Mouse (Mus musculus) bone marrow, adult 2 months (tissue): ENCODE results near the gene Etv2. TPM values are rescaled to one million over a fixed set of nuclear protein-coding genes. Genes with fewer than 3 reads are reported as not detected.

ENCODE experiments used
- H3K27ac ChIP-seq: fragments of 200-500 bp; 2 replicates; pipeline ENCODE4 v1.5.1; 2012; ENCODE audit warnings: low read depth, mild to moderate bottlenecking, control low read depth, inconsistent platforms, low read length; ENCODE audit not compliant: control insufficient read depth, poor library complexity, insufficient read depth
- H3K4me1 ChIP-seq: fragments of 200-500 bp; 2 replicates; pipeline ENCODE4 v1.6.1; 2011; ENCODE audit warnings: low read length; ENCODE audit not compliant: control insufficient read depth, insufficient read depth
- H3K4me3 ChIP-seq: fragments of 200-500 bp; replicated peaks from 2 replicates; pipeline ENCODE3; 2011; ENCODE audit warnings: mild to moderate bottlenecking, low read depth, low read length, control low read depth; ENCODE audit not compliant: control insufficient read depth
- CTCF ChIP-seq: fragments of 200-500 bp; IDR thresholded peaks from 2 replicates; pipeline ENCODE4 v1.5.1; 2011; ENCODE audit warnings: low read length, control low read depth; ENCODE audit not compliant: control insufficient read depth, insufficient read depth
- POLR2A ChIP-seq: fragments of 200-500 bp; IDR thresholded peaks from 2 replicates; pipeline ENCODE4 v1.6.1; 2011; ENCODE audit warnings: low read depth, mild to moderate bottlenecking, control low read depth, low read length, borderline replicate concordance; ENCODE audit not compliant: control insufficient read depth
- WGBS: fragments of 180-500 bp; shearing (Covaris S2); methylation state at CpG from one replicate; pipeline ENCODE4 v1.1.7; 2018; 5-methylcytosine and 5-hydroxymethylcytosine counted together
- polyA plus RNA-seq: library from polyadenylated mRNA; stranded (reverse); fragments of >200 nt; gene quantifications from 2 replicates; pipeline ENCODE4 v1.2.4, GENCODE M21; 2011; ENCODE audit warnings: low replicate concordance; ENCODE audit not compliant: missing spikeins, insufficient read depth, insufficient read length

Gene Etv2
- polyA plus RNA-seq, 1 experiment, result not detected

GRCm38 (mm10) chr7:30649591-30650540, 14.2 kb upstream of the Etv2 start, which contains the start of gene Rbm42:
Gene Rbm42, minus strand, starts transcription at chr7:30650317.
- H3K4me3 ChIP-seq, result peak within 1 kb of the TSS; percentile 85
- no peaks in the 10 kb centered on the region for H3K4me1 ChIP-seq
- peak within 1 kb of the TSS; percentile 38 for H3K27ac ChIP-seq
- TF ChIP-seq POLR2A, result peak; percentile 79; the same call in 1 of the 2 replicates
- no peak for TF ChIP-seq CTCF
- WGBS, result 3% methylated on average over 59 of the region's 59 CpGs

DNA sequence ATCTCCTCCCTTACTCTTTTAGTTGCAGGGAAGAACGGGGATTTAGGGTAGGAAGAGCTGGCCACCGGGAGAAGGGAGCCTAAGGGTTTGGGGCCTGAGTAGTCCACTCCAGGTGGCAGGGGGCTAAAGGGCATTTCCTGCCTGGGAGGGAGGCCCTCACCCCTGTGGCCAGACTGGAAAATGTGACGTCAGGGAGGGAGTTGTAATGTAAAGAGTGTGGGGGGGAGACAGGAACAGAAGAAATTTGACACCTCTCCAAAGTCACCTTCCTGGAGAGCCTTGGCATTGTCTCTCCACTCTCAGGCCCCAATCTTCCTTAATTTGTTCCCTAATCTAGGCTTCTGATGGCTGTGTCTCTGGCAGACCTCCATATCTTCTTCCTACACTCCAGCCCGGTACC, 3.4 kb upstream of the Etv2 start:
- Histone ChIP-seq H3K4me1 (no peaks in the 10 kb centered on the region), H3K27ac (no peak overlapping the region), H3K4me3 (no peak overlapping the region)
- no peak for TF ChIP-seq POLR2A
- no peak for TF ChIP-seq CTCF
- 22% methylated on average over 4 of the region's 4 CpGs for WGBS

- no peak for TF ChIP-seq POLR2A
- no peak for TF ChIP-seq CTCF
- H3K4me3 ChIP-seq, result no peak overlapping the region
- no peak overlapping the region for H3K27ac ChIP-seq
- H3K4me1 ChIP-seq, result no peaks in the 10 kb centered on the region; the same call in 1 of the 2 replicates
- WGBS, result 34% methylated on average over 11 of the region's 11 CpGs
Observed at GRCm38 (mm10) chr7:30636395-30636794, 743 bp upstream of the Etv2 start.

GRCm38 (mm10) chr7:30634621-30635020, 1.0 kb downstream of the Etv2 start:
- H3K4me3 ChIP-seq, result no peak overlapping the region

GRCm38 (mm10) chr7:30633762-30634412, 1.8 kb downstream of the Etv2 start:
- H3K4me3 ChIP-seq, result no peak overlapping the region
- H3K27ac ChIP-seq, result no peak overlapping the region
- TF ChIP-seq POLR2A, result no peak
- TF ChIP-seq CTCF, result no peak
- H3K4me1 ChIP-seq, result no peaks in the 10 kb centered on the region; the same call in 1 of the 2 replicates
- WGBS, result 4% methylated on average over 27 of the region's 27 CpGs

More at GRCm38 (mm10) chr7:30634621-30635020, 1.0 kb downstream of the Etv2 start:
- H3K27ac ChIP-seq, result no peak overlapping the region
- no peaks in the 10 kb centered on the region; the same call in 1 of the 2 replicates for H3K4me1 ChIP-seq
- peak; percentile 66 for TF ChIP-seq CTCF
- no peak for TF ChIP-seq POLR2A
- 3% methylated on average over 20 of the region's 20 CpGs for WGBS

- H3K4me1 ChIP-seq, result no peaks in the 10 kb centered on the region; the same call in 1 of the 2 replicates
- no peak overlapping the region for H3K4me3 ChIP-seq
- TF ChIP-seq POLR2A, result no peak
- TF ChIP-seq CTCF, result no peak
- no peak overlapping the region for H3K27ac ChIP-seq
Observed at GRCm38 (mm10) chr7:30629013-30629412, 6.6 kb downstream of the Etv2 start.

- H3K4me1 ChIP-seq, result no peaks in the 10 kb centered on the region
- no peak overlapping the region for H3K27ac ChIP-seq
- 79% methylated on average over 5 of the region's 5 CpGs for WGBS
- H3K4me3 ChIP-seq, result no peak overlapping the region
- no peak for TF ChIP-seq CTCF
Observed at GRCm38 (mm10) chr7:30626647-30627046, 9.0 kb downstream of the Etv2 start.

- H3K4me3 ChIP-seq, result peak within 1 kb of the TSS; percentile 94
- no peaks in the 10 kb centered on the region for H3K4me1 ChIP-seq
- peak within 1 kb of the TSS; percentile 32; the same call in 1 of the 2 replicates for H3K27ac ChIP-seq
- TF ChIP-seq CTCF (no peak), POLR2A (peak; percentile 56; the same call in 1 of the 2 replicates)
- 1% methylated on average over 44 of the region's 44 CpGs for WGBS
Observed at GRCm38 (mm10) chr7:30625530-30626384, 9.9 kb downstream of the Etv2 start, which contains the start of gene Cox6b1. Gene Cox6b1, minus strand, starts transcription at chr7:30626151.
